Mouse (Mus musculus) B cell, adult 2 months (primary cell): ENCODE results near the gene AU022252.

Source experiments
- DNase-seq, 2 experiments: peaks; one replicate each; pipeline ENCODE4 v3.0.0; 2022

Gene AU022252

DNA sequence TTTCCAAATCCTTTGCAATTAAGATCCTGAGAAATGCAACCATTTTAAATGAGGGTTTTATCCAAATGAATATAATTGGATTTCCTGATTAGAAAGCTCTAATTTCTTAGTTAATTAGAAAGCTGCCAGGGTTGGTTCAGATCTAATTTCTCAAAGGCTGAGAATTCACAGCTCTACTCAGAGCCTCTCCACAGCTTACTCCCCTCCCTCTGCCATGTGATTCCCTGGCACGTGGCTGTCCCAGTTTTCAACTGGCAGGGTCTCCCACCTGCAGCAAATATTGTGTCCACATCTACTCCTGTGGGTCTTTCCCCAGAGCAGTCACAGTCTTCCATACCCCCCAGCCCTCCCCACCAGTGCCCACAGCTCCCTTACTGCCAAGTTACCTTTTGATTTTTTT is 49.0 kb downstream of the AU022252 start:
- no peak for DNase-seq

DNA sequence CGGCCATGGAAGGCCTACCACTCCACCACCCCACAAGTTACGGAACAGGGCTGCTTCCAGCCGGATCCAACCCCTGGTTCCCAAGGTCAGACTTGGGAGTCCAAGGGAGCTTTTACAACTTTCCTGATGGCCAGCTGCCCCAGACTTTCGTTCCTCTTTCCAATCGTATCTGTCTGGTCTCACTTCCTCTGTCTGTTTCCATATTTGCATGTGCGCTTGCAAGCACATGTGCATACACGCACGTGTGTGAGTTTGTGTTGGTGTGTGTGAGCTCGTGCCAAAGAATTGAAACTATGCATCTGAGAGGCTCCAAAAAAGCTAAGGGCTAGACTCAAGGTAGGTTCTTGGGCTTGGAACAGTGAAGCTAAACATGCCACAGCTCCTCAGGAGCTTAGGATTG is 51.1 kb downstream of the AU022252 start:
- DNase-seq, result peak; percentile 72 to 73

DNA sequence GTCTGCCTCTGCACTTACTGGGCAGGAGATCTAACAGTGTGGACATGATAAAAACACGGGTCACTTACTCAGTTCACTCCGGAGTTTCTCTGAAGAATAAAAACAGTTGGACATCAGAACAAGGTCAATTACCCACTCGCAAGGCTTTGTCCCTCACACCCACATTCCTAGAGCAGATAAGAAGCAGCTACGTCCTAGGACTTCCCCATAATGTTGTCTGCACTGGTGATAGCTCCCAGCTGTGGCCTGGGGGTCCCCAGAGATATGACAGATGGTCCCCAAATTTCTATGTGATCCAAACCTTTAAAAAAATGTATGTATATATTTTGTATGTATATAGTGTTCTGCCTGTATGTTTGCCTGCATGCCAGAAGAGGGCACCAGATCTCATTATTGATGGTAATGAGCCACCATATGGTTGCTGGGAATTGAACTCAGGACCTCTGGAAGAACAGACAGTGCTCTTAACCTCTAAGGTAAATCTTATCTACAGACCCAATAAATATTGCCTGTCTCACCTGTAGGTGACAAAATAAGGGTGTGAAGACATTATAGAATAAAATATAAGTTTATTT is 52.3 kb downstream of the AU022252 start:
- DNase-seq, result no peak

- DNase-seq, result no peak
Measured at GRCm38 (mm10) chr4:119178331-119178730, 54.2 kb downstream of the AU022252 start.

DNA sequence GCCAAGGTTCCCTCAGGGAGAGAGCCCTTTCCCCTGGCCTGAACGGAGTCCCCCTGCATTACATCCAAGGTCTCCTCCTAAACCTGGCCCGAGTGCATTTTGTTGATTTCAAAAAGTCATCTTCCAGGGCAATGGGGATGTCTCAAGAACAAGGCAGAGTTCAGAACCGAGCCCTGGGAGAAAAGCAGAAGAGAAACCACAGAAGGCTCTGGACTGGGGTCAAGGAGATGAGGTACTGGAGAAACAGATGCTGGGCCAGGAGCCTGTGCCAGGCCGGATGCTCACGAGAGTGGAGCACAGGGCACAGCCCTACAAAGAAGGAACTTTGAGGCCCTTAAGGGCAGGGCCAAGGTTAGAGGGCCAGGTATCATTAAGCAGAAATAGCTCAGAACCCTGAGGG is 54.8 kb downstream of the AU022252 start:
- no peak for DNase-seq

DNA sequence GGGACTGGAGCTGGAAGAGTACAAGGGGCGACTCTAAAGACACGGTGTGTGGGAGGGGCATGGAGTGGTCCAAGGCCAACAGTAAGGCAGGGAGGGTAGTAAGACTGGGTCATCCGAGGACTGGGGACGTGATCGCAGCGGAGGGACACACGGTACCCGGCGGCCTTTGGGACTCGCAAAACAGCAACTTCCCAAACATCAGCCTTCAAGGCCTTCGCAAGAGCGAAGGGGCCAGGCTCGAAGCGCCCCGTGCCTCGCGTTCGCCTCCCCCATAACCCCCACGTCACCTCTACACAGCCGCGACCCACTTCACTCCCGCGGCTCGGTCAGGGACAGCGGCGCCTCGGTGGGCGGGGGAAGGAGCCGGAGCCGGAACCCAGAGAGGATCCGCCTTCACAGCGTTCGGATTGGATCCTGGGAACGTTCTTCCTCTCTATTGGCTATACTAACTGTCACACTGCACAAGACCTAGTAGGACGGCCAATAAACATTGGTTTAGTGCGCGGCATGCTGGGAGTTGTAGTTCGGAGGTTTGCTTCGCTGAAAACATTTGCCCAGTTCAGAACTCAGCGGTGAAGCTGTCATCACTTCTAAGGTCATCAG is 58.6 kb downstream of the AU022252 start, which contains the start of gene Zfp691:
TSS of gene Zfp691 (minus strand) at position 345 of the 603 bp plus-strand sequence.
- DNase-seq, result peak; percentile 90 to 92

GRCm38 (mm10) chr4:119172919-119173650 is 59.4 kb downstream of the AU022252 start:
- peak in 1 of 2 experiments; percentile 31 for DNase-seq

GRCm38 (mm10) chr4:119167663-119168062 is 64.8 kb downstream of the AU022252 start:
- peak; percentile 93 to 95 for DNase-seq

- DNase-seq, result no peak
Measured at GRCm38 (mm10) chr4:119167068-119167467, 65.4 kb downstream of the AU022252 start.

DNA sequence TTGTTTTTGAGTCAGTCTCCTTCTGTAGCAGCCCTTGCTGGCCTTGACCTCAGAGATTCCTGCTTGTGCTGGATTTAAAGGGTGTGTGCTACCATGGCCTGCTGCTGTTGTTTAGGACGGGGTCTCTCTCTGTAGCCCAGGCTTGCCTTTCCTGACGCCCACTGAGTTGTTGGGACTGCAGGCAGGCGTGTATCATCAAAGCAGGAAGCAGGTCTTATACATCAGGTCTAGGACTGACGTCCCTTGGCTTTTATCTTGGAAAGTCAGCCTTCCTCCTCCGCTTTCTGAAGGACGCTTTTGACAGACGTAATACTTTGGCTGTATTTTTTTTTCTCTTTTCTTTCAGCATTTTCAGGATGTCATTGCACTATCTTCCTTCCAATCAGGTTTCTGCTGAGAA is 66.6 kb downstream of the AU022252 start:
- DNase-seq, result no peak

GRCm38 (mm10) chr4:119162990-119163389 is 69.5 kb downstream of the AU022252 start:
- DNase-seq, result no peak

DNA sequence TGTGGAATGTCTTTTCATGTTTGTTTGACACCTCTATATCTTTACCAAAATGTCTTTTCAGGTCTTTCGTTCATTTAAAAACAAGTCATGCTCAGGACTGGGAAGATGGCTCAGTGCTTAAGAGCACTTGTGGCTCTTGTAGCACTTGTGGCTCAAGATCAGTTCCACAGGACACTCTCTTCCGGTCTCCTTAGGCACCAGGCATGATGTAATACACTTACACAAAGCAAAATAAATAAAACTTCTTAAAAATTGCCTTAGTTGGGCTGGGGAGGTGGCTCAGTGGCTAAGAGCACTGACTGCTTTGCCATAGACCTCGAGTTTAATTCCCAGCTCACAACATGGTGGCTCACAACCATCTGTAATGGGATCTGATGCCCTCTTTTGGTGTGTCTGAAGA is 71.2 kb downstream of the AU022252 start:
- no peak for DNase-seq

- no peak for DNase-seq
Measured at GRCm38 (mm10) chr4:119157891-119158290, 74.6 kb downstream of the AU022252 start.

- peak; percentile 83 to 85 for DNase-seq
Measured at GRCm38 (mm10) chr4:119157186-119157585, 75.3 kb downstream of the AU022252 start.
